In genomic region chr14:15677218-15677617, GRCm38 (mm10) we compare ENCODE assay signal across 20 mouse cellular contexts.
"Had no signal": no experiment of that assay in that cellular context is flagged by ENCODE, and none has a peak within 500 bp of the region (broad histone marks: within the 10 kb centered on the region; RNA-seq: fewer than 3 reads in every experiment).

No protein-coding gene starts in this region.

- ATAC-seq: liver, postnatal 0 days; lung, postnatal 0 days; midbrain, embryonic 13.5 days; midbrain, embryonic 15.5 days had no signal

- H3K27ac ChIP-seq: lung, embryonic 15.5 days; macrophage; midbrain, embryonic 13.5 days; midbrain, embryonic 15.5 days; neural tube, embryonic 12.5 days; stomach, embryonic 15.5 days; stomach, postnatal 0 days had no signal

- H3K9me3 ChIP-seq: lung, embryonic 15.5 days; megakaryocyte, embryonic 14.5 days; midbrain, embryonic 13.5 days; midbrain, embryonic 15.5 days; neural tube, embryonic 12.5 days; stomach, embryonic 15.5 days had no signal

- H3K9ac ChIP-seq: liver, postnatal 0 days; lung, embryonic 15.5 days; midbrain, embryonic 13.5 days; midbrain, embryonic 15.5 days; neural tube, embryonic 12.5 days; stomach, embryonic 15.5 days had no signal

- H3K36me3 ChIP-seq: lung, embryonic 15.5 days; midbrain, embryonic 13.5 days; midbrain, embryonic 15.5 days; neural tube, embryonic 12.5 days; stomach, embryonic 15.5 days had no signal

- H3K4me2 ChIP-seq: lung, embryonic 15.5 days; midbrain, embryonic 11.5 days; midbrain, embryonic 13.5 days; midbrain, embryonic 15.5 days; neural tube, embryonic 12.5 days; stomach, embryonic 15.5 days had no signal

- H3K4me3 ChIP-seq: lung, embryonic 15.5 days; megakaryocyte, embryonic 14.5 days; midbrain, embryonic 13.5 days; midbrain, embryonic 15.5 days; neural tube, embryonic 12.5 days; stomach, embryonic 15.5 days had no signal

- H3K4me1 ChIP-seq: lung, embryonic 15.5 days; megakaryocyte, embryonic 14.5 days; midbrain, embryonic 13.5 days; midbrain, embryonic 15.5 days; neural tube, embryonic 12.5 days; stomach, embryonic 15.5 days had no signal

- H3K27me3 ChIP-seq: lung, embryonic 15.5 days; megakaryocyte, embryonic 14.5 days; midbrain, embryonic 13.5 days; midbrain, embryonic 15.5 days; neural tube, embryonic 12.5 days; stomach, embryonic 15.5 days had no signal

- DNase-seq: liver, postnatal 0 days; lung, adult 2 months; lung, postnatal 14 days; lung, postnatal 36 days; right cerebral cortex, postnatal 25 days; right cerebral cortex, postnatal 4 days; spleen, adult 18-20 months; thymus, adult 2 months; thymus, postnatal 25 days; thymus, postnatal 4 days had no signal
